Mouse (Mus musculus) adrenal gland, postnatal 10 days (tissue): ENCODE measurements around the gene Sncb. TPM values are rescaled to one million over a fixed set of nuclear protein-coding genes. Genes with fewer than 3 reads are reported as not detected.

Experiments used
- DNase-seq: peaks from one replicate; pipeline ENCODE4 v3.0.0; 2021; ENCODE audit warnings: mixed read lengths
- total RNA-seq, 2 experiments: library from RNA; stranded (reverse); gene quantifications; 2 replicates each; pipeline ENCODE4 v1.2.3; 2021

Sncb gene
- total RNA-seq, 2 experiments from 2014 or later: 1.8 to 4.2 TPM

- no peak for DNase-seq
These were observed 17.7 kb downstream of the Sncb start for GRCm38 (mm10) chr13:54748721-54749060.

- no peak for DNase-seq
These were observed 18.2 kb downstream of the Sncb start for GRCm38 (mm10) chr13:54748190-54748589.

- DNase-seq: no peak
These were observed 19.5 kb downstream of the Sncb start for GRCm38 (mm10) chr13:54746896-54747295.

GRCm38 (mm10) chr13:54746110-54746509, 20.3 kb downstream of the Sncb start:
- DNase-seq: no peak

GRCm38 (mm10) chr13:54738213-54738601, 28.2 kb downstream of the Sncb start:
- DNase-seq: peak; percentile 28

- peak; percentile 57 for DNase-seq
These were observed 28.7 kb downstream of the Sncb start for GRCm38 (mm10) chr13:54737488-54738212.

DNA sequence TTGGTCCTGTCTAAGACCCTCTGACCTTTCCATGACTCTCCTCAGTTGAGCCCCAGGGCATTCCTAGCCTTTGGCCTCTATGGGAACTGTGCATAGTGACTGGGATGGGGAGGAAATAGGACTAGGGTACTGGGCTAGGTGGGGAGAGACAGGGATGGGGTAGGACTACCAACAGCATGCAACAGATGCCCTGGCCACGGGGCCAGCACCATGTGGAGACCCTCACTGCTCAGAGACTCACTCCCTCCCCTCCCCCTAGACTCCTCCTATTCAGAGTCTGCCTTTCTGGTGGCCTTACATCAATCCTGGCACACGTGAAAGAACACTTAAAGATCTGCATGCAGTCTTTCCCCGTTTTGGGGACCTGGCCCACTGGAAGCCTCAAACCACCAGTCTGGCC, 29.5 kb downstream of the Sncb start:
- no peak for DNase-seq

DNA sequence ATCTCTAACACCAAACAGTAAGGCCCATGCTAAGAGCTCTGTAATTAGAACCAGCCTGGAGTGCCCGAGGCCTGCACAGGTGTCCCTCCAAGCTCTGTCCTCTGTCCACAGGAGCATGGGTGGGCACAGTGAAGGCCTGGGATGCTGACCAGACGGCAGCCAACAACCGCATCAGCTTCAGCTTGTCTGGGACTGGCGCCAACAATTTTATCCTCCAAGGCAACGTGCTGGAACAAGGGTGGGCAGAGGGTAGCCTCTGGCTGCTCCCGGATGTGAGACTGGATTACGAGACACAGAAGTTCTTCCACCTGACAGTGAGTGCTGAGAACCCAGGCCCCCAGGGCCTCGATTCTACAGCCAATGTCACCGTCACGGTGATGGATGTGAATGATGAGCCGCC, 40.3 kb downstream of the Sncb start:
- peak; percentile 19 for DNase-seq

GRCm38 (mm10) chr13:54723143-54723542, 43.3 kb downstream of the Sncb start:
- no peak for DNase-seq

- peak; percentile 63 for DNase-seq
These were observed 49.5 kb downstream of the Sncb start for GRCm38 (mm10) chr13:54716916-54717315.

DNA sequence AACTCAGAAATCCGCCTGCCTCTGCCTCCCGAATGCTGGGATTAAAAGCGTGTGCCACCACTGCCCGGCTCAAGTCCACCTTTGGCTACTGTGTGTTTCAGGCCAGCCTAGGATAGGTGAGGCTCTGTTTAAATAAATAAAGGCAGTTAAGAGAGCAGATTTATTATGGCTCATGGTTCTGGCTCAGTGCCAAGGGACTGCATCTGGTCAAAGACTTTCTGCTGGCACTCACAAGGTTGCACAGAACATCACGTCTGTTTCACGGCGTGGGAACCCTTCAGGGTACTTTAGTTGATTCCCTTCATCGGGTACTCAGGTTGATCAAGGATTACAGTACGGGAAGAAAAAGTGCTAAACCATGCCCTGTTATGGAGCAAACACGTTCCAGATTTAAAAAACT, 51.4 kb downstream of the Sncb start:
- peak; percentile 29 for DNase-seq

DNA sequence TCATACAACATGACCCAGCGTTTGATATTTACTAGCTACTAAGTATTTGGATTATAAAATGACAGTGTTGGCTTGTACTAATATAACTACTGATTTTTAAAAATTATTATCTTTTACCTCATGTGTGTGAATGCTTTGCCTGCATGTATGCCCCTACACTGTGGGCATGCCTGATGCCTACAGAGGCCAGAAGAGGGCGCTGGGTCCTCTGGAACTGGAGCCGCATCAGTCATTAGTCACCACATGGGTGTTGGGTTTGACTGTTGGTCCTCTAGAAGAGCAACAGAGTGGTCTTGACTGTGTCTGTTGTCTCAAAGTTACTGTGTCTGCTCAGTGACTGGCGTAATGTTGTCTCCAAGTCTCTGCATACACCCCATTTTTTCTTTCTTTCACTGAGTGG, 52.0 kb downstream of the Sncb start:
- DNase-seq: no peak

DNA sequence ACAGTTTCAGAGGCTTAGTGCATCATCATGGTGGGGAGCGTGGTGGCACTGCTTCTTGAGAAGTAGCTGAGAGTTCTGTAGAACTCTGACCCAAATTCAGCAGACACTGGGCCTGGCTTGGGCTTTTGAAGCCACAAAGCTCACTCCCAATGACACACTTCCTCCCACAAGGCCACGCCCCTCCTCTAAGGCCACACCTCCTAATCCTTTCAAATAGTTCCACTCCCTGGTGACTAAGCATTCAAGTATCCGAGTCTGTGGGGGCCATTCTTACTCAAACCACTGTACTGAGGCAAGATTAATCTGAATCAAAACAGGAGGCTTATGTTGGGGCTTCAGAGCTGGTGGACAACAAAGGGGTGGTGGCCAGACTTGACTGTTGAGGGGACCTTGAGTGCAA, 55.5 kb downstream of the Sncb start:
- no peak for DNase-seq

Other genes with a start within 250 kb of the Sncb start
- 100 to 1,000 TPM; 101 to 104 TPM for gene 4833439L19Rik, start 201.2 kb downstream of the Sncb start, total RNA-seq
- gene Arl10, start 191.6 kb downstream of the Sncb start, total RNA-seq: 10 to 100 TPM; 27.1 to 31.4 TPM
- 10 to 100 TPM; 32.4 to 41.0 TPM for gene Nop16, start 176.5 kb downstream of the Sncb start, total RNA-seq
- 100 to 1,000 TPM; 255 to 257 TPM for gene Higd2a, start 176.4 kb downstream of the Sncb start, total RNA-seq
- 10 to 100 TPM; 71.6 to 71.7 TPM for gene Cltb, start 155.3 kb downstream of the Sncb start, total RNA-seq
- 10 to 100 TPM; 63.5 to 64.7 TPM for gene Faf2, start 144.8 kb downstream of the Sncb start, total RNA-seq
- gene Rnf44, start 72.7 kb downstream of the Sncb start, total RNA-seq: 100 to 1,000 TPM; 100 to 114 TPM
- 1 to 10 TPM in 1 of 2 experiments, under 1 TPM in 1; 0.85 to 2.1 TPM for gene Cdhr2, start 65.1 kb downstream of the Sncb start, total RNA-seq
- 1 to 10 TPM; 3.4 to 4.8 TPM for gene Gprin1, start 16.7 kb downstream of the Sncb start, total RNA-seq
- gene Eif4e1b, start 17.4 kb upstream of the Sncb start, total RNA-seq: under 1 TPM in 1 of 2 experiments, not detected in 1; 0.12 TPM
- 10 to 100 TPM; 31.8 to 36.3 TPM for gene Tspan17, start 22.8 kb upstream of the Sncb start, total RNA-seq
- 1 to 10 TPM; 6.5 to 8.8 TPM for gene Unc5a, start 182.8 kb upstream of the Sncb start, total RNA-seq